Mouse (Mus musculus) hematopoietic stem cell, adult 5-6 weeks (primary cell): ENCODE measurements around the gene Jade2. TPM values are rescaled to one million over a fixed set of nuclear protein-coding genes. Genes with fewer than 3 reads are reported as not detected.
A peak's percentile ranks its signal among the peaks of the same experiment; 100 is the strongest.
"Not testable (repeated sequence)": the region's sequence is repeated elsewhere in the genome, so short reads cannot be mapped to it uniquely, and the experiment has no call there.

Source experiments
- ATAC-seq, 2 experiments: fragments of 125-278 bp in 1 of 2; replicated peaks in 1 of 2; 2 replicates each; pipeline ENCODE4 v1.8.0; 2016 to 2017; ENCODE audit warnings: inconsistent platforms in 2 of 2, mild to moderate bottlenecking in 2 of 2, moderate number of reproducible peaks in 2 of 2, low read depth in 1 of 2, moderate TSS enrichment in 1 of 2; ENCODE audit not compliant: low FRiP score in 2 of 2, poor library complexity in 2 of 2, severe bottlenecking in 2 of 2, insufficient read depth in 1 of 2, low TSS enrichment in 1 of 2
- total RNA-seq: library from RNA; stranded (forward); fragments of 172-1452, 232-1000 nt; gene quantifications from 2 replicates; pipeline ENCODE4 v1.2.3, GENCODE M21; 2017

The Jade2 gene
- total RNA-seq, 1 experiment from 2014 or later: 17.0 TPM

DNA sequence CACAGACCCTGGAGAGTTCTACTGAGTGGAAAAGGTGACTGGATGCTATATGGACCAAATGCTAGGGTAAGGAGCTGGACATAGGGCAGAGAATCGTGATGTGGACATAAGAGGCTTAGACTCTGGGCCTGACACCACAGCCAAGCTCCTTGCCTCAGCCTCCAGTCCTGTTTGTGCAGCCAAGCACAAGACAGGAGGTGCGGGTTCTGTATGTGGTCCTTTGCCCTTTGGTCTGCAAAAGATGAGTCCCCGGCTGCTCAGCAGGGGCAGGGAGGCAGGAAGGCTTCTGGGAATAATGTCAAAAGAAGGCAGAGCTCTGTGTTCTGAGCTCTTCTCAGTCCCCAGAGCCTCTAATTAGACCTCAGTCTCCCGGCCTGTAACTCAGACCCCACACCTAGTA lies 38.6 kb downstream of the Jade2 start:
- ATAC-seq: no peak

GRCm38 (mm10) chr11:51817756-51818155 lies 39.7 kb downstream of the Jade2 start:
- ATAC-seq: peak; percentile 85 to 89

GRCm38 (mm10) chr11:51812022-51812546 lies 45.4 kb downstream of the Jade2 start:
- no peak for ATAC-seq

GRCm38 (mm10) chr11:51811230-51811629 lies 46.2 kb downstream of the Jade2 start:
- ATAC-seq: no peak

GRCm38 (mm10) chr11:51809632-51810224 lies 47.7 kb downstream of the Jade2 start:
- ATAC-seq: peak; percentile 72 to 78

- ATAC-seq: no peak
These were observed 50.2 kb downstream of the Jade2 start for GRCm38 (mm10) chr11:51807108-51807879.

DNA sequence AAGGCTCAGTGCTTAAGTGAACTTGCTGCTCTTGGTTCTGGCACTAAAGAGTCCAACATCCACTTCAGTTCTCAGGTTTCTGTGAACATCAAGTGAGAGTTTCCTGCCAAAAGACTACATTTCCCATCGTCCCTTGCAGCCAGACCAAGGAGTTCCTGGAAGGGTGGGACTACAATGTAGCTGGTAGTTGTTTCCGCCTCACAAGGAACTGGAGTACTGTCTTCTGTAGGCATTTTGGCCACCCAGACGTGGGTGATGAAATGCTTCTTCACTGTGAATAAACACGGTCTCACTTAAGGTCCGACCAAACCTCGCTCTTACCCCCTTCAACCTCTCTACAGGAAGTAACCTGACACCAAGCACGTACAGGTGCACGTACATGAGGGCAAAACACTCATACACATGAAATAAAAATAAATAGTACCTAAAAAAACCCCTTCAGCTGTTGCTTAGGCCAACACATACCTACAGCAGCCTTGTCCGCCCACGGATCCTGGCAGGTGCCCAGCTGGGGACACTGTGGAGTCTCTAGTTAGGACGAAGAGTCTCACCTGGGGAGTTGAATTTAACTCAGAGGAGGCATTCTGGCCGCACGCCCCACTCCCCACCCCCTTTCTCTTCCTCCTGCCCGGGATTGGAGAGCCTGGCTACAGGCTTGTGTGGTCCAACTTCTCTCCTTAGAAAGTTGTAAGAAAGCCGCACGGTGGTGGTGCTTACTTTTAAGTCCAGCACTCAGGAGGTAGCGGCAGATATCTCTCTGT lies 52.1 kb downstream of the Jade2 start:
- peak; percentile 81 to 85 for ATAC-seq

DNA sequence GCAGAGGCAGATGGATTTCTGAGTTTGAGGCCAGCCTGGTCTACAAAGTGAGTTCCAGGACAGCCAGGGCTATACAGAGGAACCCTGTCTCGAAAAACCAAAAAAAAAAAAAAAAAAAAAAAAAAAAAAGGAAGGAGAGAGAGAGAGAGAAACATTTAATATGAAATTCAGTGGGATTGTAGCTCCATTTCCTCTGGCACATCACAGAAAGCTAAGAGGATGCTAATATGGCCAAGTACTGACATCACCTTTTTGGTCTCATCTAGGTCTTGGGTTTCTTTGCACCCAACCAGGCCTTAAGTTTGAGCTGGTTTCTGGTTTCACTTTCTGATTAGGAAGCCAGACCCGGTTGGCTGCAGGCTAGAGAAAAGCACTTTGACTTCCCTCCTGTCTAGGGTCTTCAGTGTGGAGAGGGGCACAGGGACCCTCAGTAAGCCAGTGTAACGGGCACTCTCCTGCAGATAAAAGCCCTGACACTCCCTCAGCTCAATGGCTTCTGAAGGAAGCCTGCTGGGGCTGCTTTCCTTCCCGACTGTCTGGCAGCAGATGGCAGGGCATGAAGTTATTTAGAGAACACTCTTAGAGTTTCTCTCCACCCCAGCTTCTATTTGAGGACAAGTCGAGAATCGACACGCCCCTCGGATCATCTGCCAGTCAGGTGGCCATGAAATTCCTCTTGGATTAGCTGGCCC lies 56.7 kb downstream of the Jade2 start:
- ATAC-seq: peak; percentile 34 to 44; a peak in 2 of 4 replicates

- no peak for ATAC-seq
These were observed 61.2 kb downstream of the Jade2 start for GRCm38 (mm10) chr11:51796272-51796671.

GRCm38 (mm10) chr11:51790662-51791061 lies 66.8 kb downstream of the Jade2 start:
- no peak for ATAC-seq

DNA sequence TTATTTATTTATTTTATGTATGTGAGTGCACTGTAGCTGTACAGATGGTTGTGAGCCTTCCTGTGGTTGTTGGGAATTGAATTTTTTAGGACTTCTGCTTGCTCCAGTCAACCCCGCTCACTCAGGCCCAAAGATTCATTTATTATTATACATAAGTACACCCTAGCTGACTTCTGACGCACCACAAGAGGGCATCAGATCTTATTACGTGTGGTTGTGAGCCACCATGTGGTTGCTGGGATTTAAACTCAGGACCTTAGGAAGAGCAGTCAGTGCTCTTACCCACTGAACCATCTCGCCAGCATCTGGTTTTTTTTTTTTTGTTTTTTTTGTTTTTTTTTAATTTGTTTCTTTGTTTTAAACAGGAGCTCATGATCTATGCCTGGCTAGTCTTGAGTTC lies 67.7 kb downstream of the Jade2 start:
- ATAC-seq: not testable (repeated sequence)

GRCm38 (mm10) chr11:51785926-51786325 lies 71.5 kb downstream of the Jade2 start:
- ATAC-seq: no peak

- ATAC-seq: no peak
These were observed 74.7 kb downstream of the Jade2 start for GRCm38 (mm10) chr11:51782721-51783120.

DNA sequence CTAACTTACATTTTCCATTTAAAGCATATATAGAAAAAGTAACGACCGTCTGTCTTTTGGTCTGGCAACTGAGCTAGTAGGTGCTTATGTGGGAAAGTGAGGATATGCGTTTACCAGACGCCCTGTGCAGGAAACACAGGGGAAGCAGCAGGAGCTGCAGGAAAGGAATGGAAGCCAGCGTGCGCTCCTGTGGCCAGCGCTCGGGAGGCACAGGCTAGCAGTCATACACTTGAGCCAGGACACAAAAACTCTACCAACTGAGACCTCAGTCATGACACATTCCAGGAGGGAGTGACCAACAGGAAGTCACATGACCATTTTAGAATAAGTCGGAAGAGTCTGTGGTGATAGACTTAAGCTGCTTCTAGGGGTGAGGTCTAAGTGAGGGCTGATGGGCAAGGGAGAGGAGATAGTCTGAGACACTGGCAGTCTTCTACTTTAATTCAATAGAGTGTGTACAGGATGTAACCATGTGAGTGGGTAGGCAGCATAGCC lies 76.6 kb downstream of the Jade2 start:
- no peak for ATAC-seq

DNA sequence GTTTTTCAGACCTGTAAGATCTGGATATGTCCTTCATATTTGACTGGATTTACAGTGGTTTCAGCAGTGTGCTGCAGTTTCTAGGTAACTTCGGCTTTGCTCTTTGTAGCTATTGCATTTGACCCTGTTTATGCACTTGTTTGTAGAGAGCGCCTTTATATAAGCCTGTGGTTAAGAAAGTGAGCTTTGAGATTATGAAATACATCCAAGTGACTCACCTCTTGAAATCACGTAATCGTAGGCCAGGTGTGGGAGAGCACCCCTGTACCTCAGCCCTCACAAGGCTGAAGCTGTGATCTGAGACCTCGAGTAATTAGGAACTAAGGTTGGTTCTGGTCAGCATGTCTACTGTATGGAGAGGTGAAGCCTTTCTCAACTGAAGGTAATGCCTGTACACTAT lies 80.0 kb downstream of the Jade2 start:
- ATAC-seq: no peak

- ATAC-seq: no peak
These were observed 81.9 kb downstream of the Jade2 start for GRCm38 (mm10) chr11:51775507-51775906.

DNA sequence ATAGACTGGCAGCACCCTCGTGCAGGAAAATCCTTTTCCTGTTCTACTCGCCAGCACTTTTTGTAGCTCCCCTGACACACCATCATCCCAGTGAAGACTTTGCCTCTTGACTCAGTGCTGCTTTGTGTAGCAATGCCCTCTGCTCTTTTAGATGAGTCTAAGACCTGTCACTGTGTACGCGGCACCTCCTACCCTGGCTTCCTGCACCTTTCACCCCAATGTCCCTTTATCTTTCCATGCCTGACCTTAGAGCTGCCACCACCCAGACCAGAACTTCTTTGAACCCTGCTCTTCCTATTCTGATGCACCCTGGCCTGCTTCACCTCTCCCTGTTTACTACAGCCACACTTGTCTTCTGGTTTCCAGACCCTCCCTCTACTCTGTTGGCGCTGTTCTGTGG lies 89.2 kb downstream of the Jade2 start:
- ATAC-seq: no peak
